Mouse (Mus musculus): Measurements from ENCODE around the gene Slc26a9. TPM values are rescaled to one million over a fixed set of nuclear protein-coding genes. Genes with fewer than 3 reads are reported as not detected.

Gene Slc26a9
- polyA plus RNA-seq, 1 experiment from 2014 or later, result 0.06 TPM

- no peak for ATAC-seq
- H3K9ac ChIP-seq (replicated peaks; ENCODE audit: low read depth, low read length), result no peak overlapping the region
- H3K9me3 ChIP-seq (ENCODE audit: control insufficient read depth, low read length), result no peaks in the 10 kb centered on the region
- no peak overlapping the region for H3K4me3 ChIP-seq (replicated peaks; ENCODE audit: low read length)
- no peaks in the 10 kb centered on the region for H3K27me3 ChIP-seq (replicated peaks; ENCODE audit: control insufficient read depth, insufficient read depth, low read length)
- H3K27ac ChIP-seq (ENCODE audit: low read length), result no peak overlapping the region
- no peaks in the 10 kb centered on the region for H3K36me3 ChIP-seq (ENCODE audit: control insufficient read depth, insufficient read depth)
- H3K4me2 ChIP-seq (ENCODE audit: low read length), result no peak overlapping the region
- WGBS, result 42% methylated on average over 13 of the region's 13 CpGs
- peaks cover 7% of the 10 kb centered on the region for H3K4me1 ChIP-seq (replicated peaks; ENCODE audit: control insufficient read depth, insufficient read depth, low read length)
These were observed 10.2 kb upstream of the Slc26a9 start for GRCm38 (mm10) chr1:131733474-131734180.

- no peaks in the 10 kb centered on the region for H3K36me3 ChIP-seq (ENCODE audit: control insufficient read depth, insufficient read depth)
- H3K9ac ChIP-seq (replicated peaks; ENCODE audit: low read depth, low read length), result no peak overlapping the region
- H3K4me3 ChIP-seq (replicated peaks; ENCODE audit: low read length), result no peak overlapping the region
- H3K9me3 ChIP-seq (ENCODE audit: control insufficient read depth, low read length), result no peaks in the 10 kb centered on the region
- H3K27me3 ChIP-seq (replicated peaks; ENCODE audit: control insufficient read depth, insufficient read depth, low read length), result no peaks in the 10 kb centered on the region
- WGBS, result 93% methylated on average over 6 of the region's 6 CpGs
- H3K4me1 ChIP-seq (replicated peaks; ENCODE audit: control insufficient read depth, insufficient read depth, low read length), result peaks cover 7% of the 10 kb centered on the region
- no peak for ATAC-seq
- no peak overlapping the region for H3K4me2 ChIP-seq (ENCODE audit: low read length)
- H3K27ac ChIP-seq (ENCODE audit: low read length), result no peak overlapping the region
These were observed 9.1 kb upstream of the Slc26a9 start for GRCm38 (mm10) chr1:131734657-131735273.

GRCm38 (mm10) chr1:131736494-131736893 lies 7.3 kb upstream of the Slc26a9 start:
- ATAC-seq, result no peak
- no peaks in the 10 kb centered on the region for H3K27me3 ChIP-seq (replicated peaks; ENCODE audit: control insufficient read depth, insufficient read depth, low read length)
- no peak overlapping the region for H3K4me2 ChIP-seq (ENCODE audit: low read length)
- WGBS, result 90% methylated on average over 9 of the region's 9 CpGs
- H3K36me3 ChIP-seq (ENCODE audit: control insufficient read depth, insufficient read depth), result no peaks in the 10 kb centered on the region
- no peak overlapping the region for H3K27ac ChIP-seq (ENCODE audit: low read length)
- no peak overlapping the region for H3K4me3 ChIP-seq (replicated peaks; ENCODE audit: low read length)
- H3K9ac ChIP-seq (replicated peaks; ENCODE audit: low read depth, low read length), result no peak overlapping the region
- H3K9me3 ChIP-seq (ENCODE audit: control insufficient read depth, low read length), result no peaks in the 10 kb centered on the region
- peaks cover 7% of the 10 kb centered on the region for H3K4me1 ChIP-seq (replicated peaks; ENCODE audit: control insufficient read depth, insufficient read depth, low read length)

GRCm38 (mm10) chr1:131737269-131737668 lies 6.6 kb upstream of the Slc26a9 start:
- Histone ChIP-seq H3K27me3 (replicated peaks; ENCODE audit: control insufficient read depth, insufficient read depth, low read length) (no peaks in the 10 kb centered on the region), H3K9me3 (ENCODE audit: control insufficient read depth, low read length) (no peaks in the 10 kb centered on the region), H3K4me2 (ENCODE audit: low read length) (no peak overlapping the region), H3K4me3 (replicated peaks; ENCODE audit: low read length) (no peak overlapping the region), H3K9ac (replicated peaks; ENCODE audit: low read depth, low read length) (no peak overlapping the region), H3K27ac (ENCODE audit: low read length) (no peak overlapping the region), H3K36me3 (ENCODE audit: control insufficient read depth, insufficient read depth) (no peaks in the 10 kb centered on the region), H3K4me1 (replicated peaks; ENCODE audit: control insufficient read depth, insufficient read depth, low read length) (peaks cover 7% of the 10 kb centered on the region)
- ATAC-seq, result peak; percentile 87
- WGBS, result 36% methylated on average over 5 of the region's 5 CpGs

- Histone ChIP-seq H3K9ac (replicated peaks; ENCODE audit: low read depth, low read length) (no peak overlapping the region), H3K27me3 (replicated peaks; ENCODE audit: control insufficient read depth, insufficient read depth, low read length) (no peaks in the 10 kb centered on the region), H3K36me3 (ENCODE audit: control insufficient read depth, insufficient read depth) (no peaks in the 10 kb centered on the region), H3K4me3 (replicated peaks; ENCODE audit: low read length) (no peak overlapping the region), H3K4me1 (replicated peaks; ENCODE audit: control insufficient read depth, insufficient read depth, low read length) (peaks cover 7% of the 10 kb centered on the region), H3K27ac (ENCODE audit: low read length) (no peak overlapping the region), H3K4me2 (ENCODE audit: low read length) (no peak overlapping the region), H3K9me3 (ENCODE audit: control insufficient read depth, low read length) (no peaks in the 10 kb centered on the region)
- 88% methylated on average over 1 of the region's 1 CpGs for WGBS
- no peak for ATAC-seq
These were observed 5.1 kb upstream of the Slc26a9 start for GRCm38 (mm10) chr1:131738760-131739159.

- no peaks in the 10 kb centered on the region for H3K9me3 ChIP-seq (ENCODE audit: control insufficient read depth, low read length)
- H3K4me2 ChIP-seq (ENCODE audit: low read length), result no peak overlapping the region
- H3K27me3 ChIP-seq (replicated peaks; ENCODE audit: control insufficient read depth, insufficient read depth, low read length), result no peaks in the 10 kb centered on the region
- H3K9ac ChIP-seq (replicated peaks; ENCODE audit: low read depth, low read length), result no peak overlapping the region
- H3K4me1 ChIP-seq (replicated peaks; ENCODE audit: control insufficient read depth, insufficient read depth, low read length), result peaks cover 7% of the 10 kb centered on the region
- 96% methylated on average over 9 of the region's 9 CpGs for whole genome bisulfite sequencing
- ATAC-seq, result no peak
- no peak overlapping the region for H3K27ac ChIP-seq (ENCODE audit: low read length)
- no peaks in the 10 kb centered on the region for H3K36me3 ChIP-seq (ENCODE audit: control insufficient read depth, insufficient read depth)
- H3K4me3 ChIP-seq (replicated peaks; ENCODE audit: low read length), result no peak overlapping the region
These were observed 4.2 kb upstream of the Slc26a9 start for GRCm38 (mm10) chr1:131739481-131740160.

GRCm38 (mm10) chr1:131745391-131745790 lies 1.6 kb downstream of the Slc26a9 start:
- H3K4me2 ChIP-seq (ENCODE audit: low read length), result no peak overlapping the region
- H3K36me3 ChIP-seq (ENCODE audit: control insufficient read depth, insufficient read depth), result no peaks in the 10 kb centered on the region
- no peaks in the 10 kb centered on the region for H3K4me1 ChIP-seq (replicated peaks; ENCODE audit: control insufficient read depth, insufficient read depth, low read length)
- H3K27ac ChIP-seq (ENCODE audit: low read length), result no peak overlapping the region
- H3K9ac ChIP-seq (replicated peaks; ENCODE audit: low read depth, low read length), result no peak overlapping the region
- 71% methylated on average over 5 of the region's 5 CpGs for WGBS
- no peaks in the 10 kb centered on the region for H3K9me3 ChIP-seq (ENCODE audit: control insufficient read depth, low read length)
- H3K4me3 ChIP-seq (replicated peaks; ENCODE audit: low read length), result no peak overlapping the region
- no peaks in the 10 kb centered on the region for H3K27me3 ChIP-seq (replicated peaks; ENCODE audit: control insufficient read depth, insufficient read depth, low read length)
- ATAC-seq, result no peak

GRCm38 (mm10) chr1:131747761-131748160 lies 3.9 kb downstream of the Slc26a9 start:
- no peaks in the 10 kb centered on the region for H3K36me3 ChIP-seq (ENCODE audit: control insufficient read depth, insufficient read depth)
- H3K9me3 ChIP-seq (ENCODE audit: control insufficient read depth, low read length), result no peaks in the 10 kb centered on the region
- no peak for ATAC-seq
- no peaks in the 10 kb centered on the region for H3K27me3 ChIP-seq (replicated peaks; ENCODE audit: control insufficient read depth, insufficient read depth, low read length)
- H3K27ac ChIP-seq (ENCODE audit: low read length), result no peak overlapping the region
- H3K4me2 ChIP-seq (ENCODE audit: low read length), result no peak overlapping the region
- H3K4me3 ChIP-seq (replicated peaks; ENCODE audit: low read length), result no peak overlapping the region
- peaks cover 15% of the 10 kb centered on the region for H3K4me1 ChIP-seq (replicated peaks; ENCODE audit: control insufficient read depth, insufficient read depth, low read length)
- WGBS, result 50% methylated on average over 2 of the region's 2 CpGs
- H3K9ac ChIP-seq (replicated peaks; ENCODE audit: low read depth, low read length), result no peak overlapping the region

GRCm38 (mm10) chr1:131748636-131749035 lies 4.8 kb downstream of the Slc26a9 start:
- Histone ChIP-seq H3K27me3 (replicated peaks; ENCODE audit: control insufficient read depth, insufficient read depth, low read length) (no peaks in the 10 kb centered on the region), H3K4me1 (replicated peaks; ENCODE audit: control insufficient read depth, insufficient read depth, low read length) (peaks cover 16% of the 10 kb centered on the region), H3K4me2 (ENCODE audit: low read length) (no peak overlapping the region), H3K27ac (ENCODE audit: low read length) (no peak overlapping the region), H3K36me3 (ENCODE audit: control insufficient read depth, insufficient read depth) (no peaks in the 10 kb centered on the region), H3K4me3 (replicated peaks; ENCODE audit: low read length) (no peak overlapping the region), H3K9ac (replicated peaks; ENCODE audit: low read depth, low read length) (no peak overlapping the region), H3K9me3 (ENCODE audit: control insufficient read depth, low read length) (no peaks in the 10 kb centered on the region)
- 87% methylated on average over 2 of the region's 2 CpGs for WGBS
- no peak for ATAC-seq

Data from forebrain, embryonic 16.5 days (tissue).